Mouse (Mus musculus) induced T-regulatory cell, adult 2 months (primary cell): ENCODE measurements at regions not wholly inside any gene's neighbourhood (a gene's known extent, or its start where the extent isn't known, plus 50 kb on each side); places are given as distances from the start of the nearest gene placed in this dataset.

Source experiments
- DNase-seq: peaks from one replicate; pipeline ENCODE4 v3.0.0-alpha.2; 2012; ENCODE audit warnings: low read depth

DNA sequence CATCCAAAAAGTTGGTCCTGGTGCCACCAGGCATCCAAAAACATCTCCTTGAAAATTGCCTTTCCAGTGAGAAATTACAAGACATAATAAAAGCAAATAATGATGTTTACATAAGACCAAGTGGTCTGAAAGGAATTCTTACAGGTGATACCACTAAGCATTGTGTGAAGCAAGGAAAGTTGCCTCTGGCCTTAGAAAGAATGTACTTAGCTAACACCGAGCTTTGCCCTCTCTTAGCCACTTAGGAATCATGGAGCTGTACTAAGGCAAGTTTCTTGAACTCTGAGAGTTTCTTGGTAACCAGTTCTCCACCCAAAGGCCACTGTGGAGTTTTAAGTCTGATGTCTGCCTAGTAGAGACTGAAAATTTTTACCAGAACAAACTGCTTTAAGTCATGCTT lies 359.4 kb upstream of the Cdh11 start:
- DNase-seq = no peak

DNA sequence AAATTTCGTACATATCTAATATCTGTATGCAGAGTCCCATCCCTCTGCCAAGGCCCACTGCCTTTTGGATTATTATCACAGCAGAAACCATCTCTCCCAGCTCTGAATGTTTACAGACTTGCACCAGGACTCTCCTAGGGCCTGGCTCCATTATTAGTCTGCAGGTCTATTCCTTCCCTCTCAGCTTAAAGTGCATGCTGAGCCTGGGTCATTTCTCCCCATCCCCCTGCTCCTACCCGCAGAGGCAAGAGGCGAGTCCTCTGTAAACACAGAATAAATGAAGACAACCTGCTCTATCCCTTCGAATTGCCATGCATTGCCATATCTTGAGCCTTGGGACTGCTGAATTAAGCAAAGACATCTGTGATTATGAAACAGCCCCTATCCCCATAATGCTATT lies 362.6 kb upstream of the Cdh11 start:
- no peak for DNase-seq

DNA sequence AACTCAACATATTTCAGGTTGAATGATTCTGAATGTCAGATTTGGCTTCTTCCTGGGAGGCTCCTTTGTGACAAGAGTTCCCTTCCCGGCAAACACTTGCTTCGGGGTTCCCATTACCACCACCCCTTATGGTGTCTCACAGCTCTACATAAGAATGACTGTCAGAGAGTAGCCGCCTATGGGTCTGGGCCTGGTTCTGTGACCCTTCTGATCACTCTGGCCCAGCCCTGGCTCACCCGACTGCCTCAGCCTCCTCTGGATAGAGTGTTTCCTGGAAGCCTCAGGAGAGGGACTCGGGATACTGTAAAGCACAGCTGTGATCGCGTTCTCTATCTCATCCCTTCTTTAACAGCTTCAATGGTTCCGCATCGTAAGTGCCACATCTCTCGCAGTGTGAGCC lies 363.0 kb upstream of the Cdh11 start:
- no peak for DNase-seq

DNA sequence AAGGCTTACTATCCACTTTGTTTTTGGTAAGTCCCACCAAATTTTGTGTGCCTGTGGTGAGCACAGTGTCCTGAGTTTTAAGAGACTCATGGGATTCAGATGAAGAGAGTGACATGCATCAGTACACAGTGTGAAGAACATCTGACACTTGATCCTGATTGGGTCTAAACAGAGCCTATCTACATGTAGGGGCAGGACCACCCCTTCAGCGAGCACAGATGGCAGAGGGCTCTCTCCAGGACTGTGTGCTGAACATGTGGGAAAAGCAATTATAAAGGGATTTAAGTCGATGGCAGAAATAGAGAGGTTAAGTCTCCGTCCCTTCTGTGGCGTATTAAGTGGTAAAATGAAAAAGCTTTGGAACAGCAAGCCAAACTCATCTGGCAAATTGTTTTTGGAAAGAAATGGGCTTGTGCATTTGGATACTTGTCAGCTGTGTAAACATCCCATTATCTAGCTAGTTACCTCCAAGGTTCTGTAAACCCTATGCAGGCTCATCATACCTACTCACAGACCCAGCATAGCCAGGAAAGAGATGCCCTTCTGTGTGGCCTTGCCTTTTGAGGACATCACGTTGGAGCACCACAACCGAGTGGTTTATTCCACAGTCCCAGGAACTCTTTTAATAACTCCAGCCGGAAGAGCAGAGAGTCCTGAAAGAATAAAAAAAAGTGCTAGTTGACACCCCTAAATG lies 381.3 kb upstream of the Cdh11 start:
- no peak for DNase-seq

DNA sequence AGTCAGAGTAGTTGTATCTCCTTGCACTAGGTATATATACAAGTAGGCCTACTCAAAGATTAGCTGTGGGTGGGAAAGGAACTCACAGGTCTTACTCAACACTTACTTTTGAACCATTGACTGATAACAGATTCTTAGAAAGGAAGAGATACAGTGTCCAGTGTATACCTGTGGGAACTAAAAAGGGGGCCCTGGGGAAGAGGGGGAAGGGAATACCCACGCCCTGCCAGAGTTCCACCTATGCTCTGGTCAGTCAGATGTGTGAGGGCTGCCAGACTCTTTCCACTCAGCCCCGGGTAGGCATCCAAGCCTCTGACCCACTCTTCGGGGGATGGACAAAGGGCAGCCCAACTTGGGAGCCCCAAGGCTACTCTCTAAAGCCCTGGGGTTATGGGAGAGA lies 387.9 kb upstream of the Cdh11 start:
- DNase-seq = no peak

DNA sequence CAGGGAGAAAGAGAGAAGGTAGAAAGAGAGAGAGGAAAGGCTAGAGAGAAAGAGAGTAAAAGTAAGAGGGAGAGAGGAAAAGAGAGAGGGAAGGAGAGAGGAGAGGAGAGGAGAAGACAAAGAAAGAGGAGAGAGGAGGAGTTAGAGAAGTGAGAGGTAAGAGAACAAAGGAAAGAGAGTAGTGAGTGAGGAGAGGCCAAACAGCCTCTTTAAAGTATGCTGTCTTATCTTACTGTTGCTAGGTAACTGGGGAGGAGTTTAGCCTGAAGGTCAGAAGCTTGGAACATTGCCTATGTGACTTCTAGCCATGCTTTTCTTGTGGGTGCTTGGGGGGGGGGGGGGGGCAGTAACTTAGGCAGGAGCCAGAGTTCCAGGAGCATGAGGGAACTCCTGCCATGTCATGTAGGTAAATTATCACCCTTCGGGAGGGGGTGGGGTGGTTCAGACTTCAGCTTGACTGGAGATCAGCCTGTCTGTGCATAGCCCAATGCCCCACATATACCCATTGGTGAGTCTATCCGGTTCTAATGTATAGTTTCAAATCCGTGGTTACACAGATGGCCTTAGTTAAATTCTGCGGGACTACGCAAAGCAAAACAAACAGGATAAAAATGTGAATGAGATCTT lies 388.5 kb upstream of the Cdh11 start:
- DNase-seq = no peak

DNA sequence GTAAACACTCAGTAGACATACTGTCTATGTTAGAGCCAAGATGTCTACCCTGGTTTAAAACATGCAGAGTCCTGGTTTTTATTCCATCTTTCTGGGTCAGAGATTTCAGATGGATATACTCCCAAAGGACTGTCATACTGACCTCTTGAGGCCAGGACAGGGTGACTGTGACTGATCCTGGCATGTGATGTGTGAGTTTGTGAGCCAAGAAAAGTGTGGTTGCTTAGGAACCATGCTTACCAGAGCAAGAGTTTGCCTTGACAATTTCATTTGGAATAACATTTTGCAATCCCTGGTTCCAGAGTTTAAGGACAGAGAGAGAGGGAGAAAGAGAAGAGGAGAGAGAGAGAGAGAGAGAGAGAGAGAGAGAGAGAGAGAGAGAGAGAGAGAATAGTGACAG lies 395.2 kb upstream of the Cdh11 start:
- DNase-seq = no peak

DNA sequence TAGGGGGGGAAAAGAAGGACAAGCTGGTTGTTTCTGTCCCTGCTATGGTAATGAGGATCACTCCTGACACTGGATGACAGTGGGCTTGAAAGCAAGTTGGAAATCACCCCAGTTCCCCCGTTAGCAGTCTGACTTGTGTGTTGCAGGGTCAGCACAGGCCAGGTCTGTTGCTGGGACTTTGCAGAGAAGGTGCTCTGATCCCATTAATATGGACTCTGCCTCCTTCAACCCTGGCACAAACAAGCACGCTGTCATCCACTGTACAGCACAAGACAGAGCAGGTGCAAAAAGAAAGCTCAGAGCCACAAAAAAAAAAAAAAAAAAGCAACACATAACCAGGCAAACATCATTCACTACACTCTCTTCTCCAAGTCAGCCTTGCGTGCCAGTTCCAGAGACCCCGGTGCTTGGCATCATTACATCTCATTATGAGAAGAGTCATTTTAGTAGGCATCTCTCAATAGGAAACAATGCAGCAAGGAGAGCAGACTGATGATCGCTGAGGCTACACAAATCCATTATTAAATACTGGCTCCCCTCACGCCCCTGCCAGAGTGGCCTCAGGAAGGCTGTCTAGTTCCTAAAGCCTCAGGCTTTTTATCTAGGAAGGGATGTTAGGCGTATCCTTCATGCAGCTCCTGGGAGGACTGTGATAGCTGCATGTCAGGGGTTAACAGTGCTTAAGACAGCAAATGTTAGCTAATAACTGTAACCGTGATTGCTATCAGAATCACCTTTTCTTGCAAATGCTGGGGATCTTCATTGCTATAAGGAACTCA lies 403.5 kb upstream of the Cdh11 start:
- DNase-seq = no peak

DNA sequence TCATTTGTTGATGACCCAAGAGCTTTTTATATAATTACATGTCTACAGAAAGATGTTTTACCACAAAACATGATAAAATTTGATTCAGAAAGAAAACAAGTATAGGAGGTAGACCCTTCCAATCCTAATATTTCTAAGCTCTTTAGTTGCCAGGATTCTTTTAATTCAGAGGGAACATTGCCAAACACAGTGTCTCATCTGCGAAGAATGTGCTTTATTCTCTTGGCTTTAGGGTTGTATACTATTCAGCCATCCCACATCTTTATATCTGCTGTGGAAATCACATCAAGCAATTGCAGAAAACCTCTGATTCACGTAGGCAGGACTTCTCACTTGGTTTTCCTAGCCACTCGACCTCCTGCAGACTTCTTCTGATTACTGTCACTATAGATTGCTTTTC lies 412.8 kb upstream of the Cdh11 start:
- no peak for DNase-seq

DNA sequence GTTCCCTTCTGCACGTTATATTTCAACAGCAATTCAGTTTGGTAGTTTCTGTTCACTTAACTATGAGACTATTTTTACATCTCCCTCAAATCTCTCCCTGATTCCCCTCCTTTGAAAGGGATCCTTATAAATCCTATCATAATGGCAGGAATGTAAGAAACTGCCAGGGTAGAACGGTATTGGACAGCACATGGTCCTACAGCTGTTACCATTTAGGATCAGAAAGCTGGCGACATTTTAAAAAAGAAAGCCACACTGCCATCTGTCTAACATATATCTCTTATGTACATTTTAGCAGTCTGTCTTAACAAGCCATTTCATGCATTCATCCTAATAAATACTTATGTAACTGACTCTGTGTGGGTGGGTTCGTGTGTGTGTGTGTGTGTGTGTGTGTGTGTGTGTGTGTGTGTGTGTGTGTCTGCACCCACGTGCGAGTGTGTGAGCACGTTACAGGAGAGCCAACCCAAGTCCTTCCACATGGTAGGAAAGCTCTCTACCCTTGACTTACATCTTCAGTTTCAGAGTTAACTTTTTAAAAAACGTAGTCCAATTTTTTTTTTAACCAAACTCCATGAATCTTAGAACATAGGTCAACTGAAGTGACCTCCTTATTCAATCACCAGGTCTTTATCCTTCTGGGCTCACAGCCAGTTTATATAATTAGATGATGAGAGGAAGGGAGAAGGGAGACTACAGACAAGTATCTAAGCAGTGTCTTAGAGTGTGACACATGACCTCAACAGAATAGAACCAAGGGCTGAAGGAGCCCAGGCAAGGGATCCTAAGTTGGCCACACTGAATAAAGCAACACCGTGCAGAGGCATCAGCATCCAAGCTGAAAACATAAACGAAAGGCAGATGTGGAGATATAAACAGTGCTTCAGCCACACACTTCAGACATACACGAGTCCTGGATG lies 414.5 kb upstream of the Cdh11 start:
- DNase-seq = no peak

DNA sequence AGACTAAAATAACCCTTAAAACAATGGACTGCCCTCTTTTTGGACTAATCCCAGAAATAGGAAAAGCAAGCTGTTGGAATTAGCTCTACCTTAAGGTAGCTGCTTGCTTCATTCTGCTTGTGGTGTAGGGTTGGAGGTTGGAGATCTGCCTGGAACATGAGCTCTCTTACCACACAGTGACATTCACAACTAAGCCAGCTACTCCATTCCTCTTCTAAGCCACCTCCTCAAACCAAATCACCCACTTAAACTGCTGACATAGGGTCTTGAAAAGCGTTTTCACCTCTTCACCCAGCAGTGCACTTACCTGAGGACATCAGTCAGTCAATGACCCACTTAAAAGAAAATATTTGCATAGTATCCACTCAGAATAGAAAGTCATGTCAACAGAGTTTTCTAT lies 418.3 kb upstream of the Cdh11 start:
- no peak for DNase-seq

DNA sequence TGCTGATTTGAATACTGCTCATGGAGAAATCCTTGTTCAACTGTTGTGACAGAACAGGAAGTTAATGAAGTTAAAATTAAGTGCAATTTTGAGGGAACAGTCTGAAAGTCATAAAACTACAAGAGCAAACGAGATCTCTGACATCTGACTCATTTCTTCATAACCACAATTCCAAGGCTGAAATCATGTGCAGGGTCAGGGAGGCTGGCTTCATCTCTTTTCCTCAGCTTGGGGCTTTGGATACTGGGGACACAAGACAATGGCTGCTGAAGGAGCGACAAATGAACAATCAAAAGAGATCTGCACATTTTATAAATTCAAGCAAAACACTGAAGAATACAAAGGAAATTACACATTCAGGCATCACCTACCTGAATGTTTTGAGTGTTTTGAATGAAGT lies 429.2 kb upstream of the Cdh11 start:
- DNase-seq = no peak

DNA sequence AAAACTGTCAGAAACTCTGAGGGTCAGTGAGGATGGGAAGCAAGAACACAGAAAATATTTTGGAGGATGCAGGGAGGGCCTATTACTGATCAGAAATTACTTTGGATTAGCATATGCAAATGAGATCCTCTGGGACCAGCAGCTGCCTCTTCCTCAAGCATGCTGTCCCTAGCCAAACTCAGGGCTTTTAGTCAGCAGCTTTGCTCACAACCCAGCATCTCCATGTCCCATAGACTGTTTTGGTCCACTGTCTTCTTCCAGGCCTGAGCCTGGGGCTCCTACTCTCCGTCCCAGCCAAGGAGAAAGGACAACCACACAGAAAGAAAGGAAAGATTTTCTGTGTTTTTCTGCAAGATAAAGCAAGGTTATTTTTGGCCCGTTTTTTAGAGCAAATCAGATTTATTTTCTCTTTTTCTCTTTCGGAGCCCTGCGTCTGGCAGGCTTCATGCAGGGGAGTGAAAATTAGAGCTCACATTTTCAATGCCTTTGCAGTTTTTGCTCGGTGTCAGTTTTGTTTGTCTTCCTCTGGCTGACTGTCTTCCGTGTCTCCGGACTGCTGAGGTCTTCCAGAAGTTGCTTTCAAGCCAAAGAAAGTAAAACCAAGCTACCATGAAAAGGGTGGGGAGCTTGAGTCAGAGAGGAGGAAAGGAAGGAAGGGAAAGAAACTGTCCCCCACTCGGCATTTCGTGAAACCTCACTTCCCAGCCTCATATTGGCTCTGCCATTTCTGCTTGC lies 445.5 kb upstream of the Cdh11 start:
- DNase-seq = no peak

DNA sequence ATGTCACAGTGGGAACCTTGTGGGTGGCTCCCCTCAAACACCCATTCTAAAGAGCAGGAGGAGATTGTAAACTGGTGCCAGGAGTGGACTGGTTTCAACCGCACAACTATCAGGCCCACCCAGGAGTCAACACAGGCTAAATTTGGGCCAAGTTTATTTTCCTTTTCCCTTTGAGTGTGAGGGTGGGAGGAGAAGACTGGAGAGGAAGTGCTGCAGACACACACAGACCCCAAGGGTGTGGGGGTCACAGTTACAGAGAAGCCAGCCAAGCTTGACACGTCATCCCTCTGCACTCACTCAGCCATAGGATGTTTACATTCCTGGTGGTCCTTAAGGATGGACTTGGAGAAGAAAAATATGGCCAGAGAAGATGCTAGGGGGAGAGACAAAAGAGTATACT lies 448.9 kb upstream of the Cdh11 start:
- DNase-seq = no peak

DNA sequence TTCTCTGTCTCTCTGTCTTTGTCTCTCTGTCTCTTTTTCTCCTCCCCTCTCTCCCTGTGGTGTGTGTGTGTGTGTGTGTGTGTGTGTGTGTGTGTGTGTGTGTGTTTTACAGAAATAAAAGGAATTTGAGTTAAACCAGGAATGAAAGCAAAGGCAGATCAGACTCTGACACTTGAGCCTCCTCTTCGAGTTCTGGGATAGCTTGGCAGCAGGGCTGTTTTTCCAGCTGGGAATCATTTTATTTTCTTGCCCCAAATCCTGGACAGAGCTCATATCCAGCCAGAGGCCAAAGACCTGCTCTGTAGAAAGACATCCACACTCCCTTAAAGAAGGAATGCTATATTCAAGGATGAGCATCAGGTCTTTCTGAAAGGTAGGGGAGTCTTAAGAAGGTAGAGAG lies 450.2 kb upstream of the Cdh11 start:
- no peak for DNase-seq

DNA sequence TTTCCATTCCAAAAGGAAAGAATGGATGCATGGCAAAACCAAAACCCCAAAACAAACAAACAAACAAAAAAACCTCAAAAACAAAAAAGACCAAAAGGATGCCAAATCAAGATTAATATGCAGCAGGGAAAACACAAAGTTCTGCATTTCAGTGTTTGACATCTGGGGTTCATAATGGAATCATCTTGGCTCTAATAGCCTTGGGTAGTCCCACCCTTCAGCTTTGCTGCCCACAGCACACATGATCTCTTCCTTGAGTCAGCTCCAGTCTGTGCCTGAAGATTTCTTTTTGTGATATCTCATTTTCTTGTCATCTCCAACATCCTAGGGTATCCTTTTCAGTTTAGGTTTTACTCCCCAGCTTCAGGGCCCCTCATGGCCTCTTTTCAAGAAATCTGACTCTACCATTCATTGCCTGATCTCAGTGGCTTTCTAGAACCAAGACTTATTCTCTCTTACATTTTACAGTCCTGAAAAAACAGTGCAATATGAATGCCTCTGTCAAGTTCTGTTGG lies 453.1 kb upstream of the Cdh11 start:
- no peak for DNase-seq

DNA sequence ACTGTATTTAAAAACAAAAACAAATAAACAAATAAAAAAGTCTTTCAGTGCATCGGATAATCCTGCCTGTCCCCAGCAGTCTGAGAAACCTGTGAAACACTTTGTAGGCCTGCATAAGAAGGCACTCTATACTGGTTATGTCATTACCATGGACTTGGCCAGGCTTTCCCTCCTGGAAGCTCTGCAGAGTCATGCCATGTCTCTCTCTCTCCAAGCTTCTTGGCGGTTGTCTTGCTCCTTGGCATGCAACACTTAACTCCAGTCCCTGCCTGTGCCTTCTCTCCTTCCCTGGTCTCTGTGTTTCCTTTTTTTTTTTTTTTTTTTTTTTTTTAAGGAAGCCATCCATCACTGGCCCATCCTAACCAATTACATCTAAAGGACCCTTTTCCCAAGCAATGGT lies 458.7 kb upstream of the Cdh11 start:
- DNase-seq = no peak

DNA sequence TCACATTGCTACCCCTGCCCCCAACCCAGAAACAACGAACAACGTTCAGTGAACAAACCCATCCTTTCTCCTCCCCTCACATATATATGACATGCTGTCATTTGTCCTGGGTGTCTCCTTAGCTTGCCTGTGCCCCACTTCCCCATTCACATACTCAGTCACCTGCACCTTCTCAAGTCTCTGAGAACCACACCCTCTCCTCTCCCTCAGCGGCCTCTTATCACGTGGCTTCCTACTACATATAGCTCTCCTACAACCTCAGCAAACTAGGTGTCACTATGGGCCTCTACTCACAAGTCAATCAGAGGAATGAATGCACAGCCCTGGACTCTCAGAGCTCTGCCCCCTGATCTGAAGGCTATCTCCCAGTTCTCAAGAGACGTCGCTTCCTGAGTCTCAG lies 459.2 kb upstream of the Cdh11 start:
- DNase-seq = no peak

DNA sequence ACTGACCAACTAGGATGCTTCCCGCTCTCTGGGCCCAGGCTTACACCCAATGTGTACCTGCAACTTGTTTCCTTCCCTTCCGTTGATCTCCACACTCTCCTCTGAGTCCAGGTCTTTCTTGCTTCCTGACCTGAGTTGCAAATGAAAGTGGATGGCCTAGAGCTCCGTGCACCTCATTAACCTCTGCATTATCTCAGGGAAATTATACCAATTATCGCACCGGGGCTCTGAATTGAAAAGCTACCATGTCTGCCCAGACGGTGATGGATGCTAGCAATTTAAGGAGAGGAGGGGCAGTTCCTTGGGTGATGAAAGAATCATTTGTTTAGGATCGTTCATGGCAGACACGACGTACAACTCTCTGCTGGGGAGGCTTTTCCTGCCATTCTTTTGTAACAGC lies 460.4 kb upstream of the Cdh11 start:
- DNase-seq = no peak

DNA sequence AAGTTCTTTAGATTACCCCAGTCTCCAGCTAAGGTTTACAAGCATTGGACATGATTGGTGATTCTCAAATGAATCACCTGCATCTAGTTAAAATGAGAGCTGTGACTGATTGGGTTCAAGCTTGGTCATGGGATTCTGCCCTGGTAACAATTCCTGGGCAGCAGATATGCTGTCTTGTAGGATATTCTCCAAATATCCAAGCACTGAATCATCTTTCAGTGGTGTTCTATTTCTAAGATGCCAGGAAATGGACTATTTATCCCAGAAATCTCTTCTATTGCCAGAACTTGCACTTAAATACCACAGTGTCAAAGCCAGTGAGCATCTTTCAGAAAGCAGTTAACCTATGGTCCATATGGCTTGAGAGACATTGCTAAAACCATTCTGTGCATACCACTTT lies 475.8 kb upstream of the Cdh11 start:
- no peak for DNase-seq

DNA sequence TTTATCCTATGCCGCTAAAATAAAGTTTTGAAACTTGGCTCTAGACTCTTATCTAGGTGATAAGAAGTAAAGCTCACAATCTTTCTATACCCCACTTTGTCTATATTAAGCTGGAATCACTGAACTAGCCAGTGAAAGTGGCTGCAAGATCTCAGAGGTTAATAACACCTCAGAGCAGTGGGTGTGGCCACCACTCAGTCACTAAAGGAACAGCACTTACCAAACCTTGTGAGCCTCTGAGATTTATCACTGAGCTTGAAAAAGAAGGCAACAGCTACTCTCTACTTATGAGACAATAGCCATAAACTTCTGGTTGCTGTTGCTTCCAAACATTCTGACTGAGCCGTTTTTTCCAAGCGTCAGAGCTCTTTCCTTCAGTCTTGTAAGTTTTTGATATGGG lies 484.6 kb upstream of the Cdh11 start:
- DNase-seq = no peak
